Mouse (Mus musculus) lung, postnatal 14 days (tissue): ENCODE data around the gene Ppm1a.

ENCODE experiments used
- DNase-seq: peaks from one replicate; pipeline ENCODE4 v3.0.0; 2021

Ppm1a gene

GRCm38 (mm10) chr12:72757086-72757485 lies at the start of gene Ppm1a:
TSS of gene Ppm1a (plus strand) at chr12:72757455.
- DNase-seq = no peak

GRCm38 (mm10) chr12:72709981-72710380 lies 47.3 kb upstream of the Ppm1a start:
- DNase-seq = no peak

- no peak for DNase-seq
Observed at GRCm38 (mm10) chr12:72714896-72715295, 42.4 kb upstream of the Ppm1a start.

- no peak for DNase-seq
Observed at GRCm38 (mm10) chr12:72715846-72716245, 41.4 kb upstream of the Ppm1a start.

GRCm38 (mm10) chr12:72719046-72719445 lies 38.2 kb upstream of the Ppm1a start:
- DNase-seq = no peak

- DNase-seq = no peak
Observed at GRCm38 (mm10) chr12:72719452-72720087, 37.7 kb upstream of the Ppm1a start.

- no peak for DNase-seq
Observed at GRCm38 (mm10) chr12:72721710-72722109, 35.5 kb upstream of the Ppm1a start.

GRCm38 (mm10) chr12:72723965-72724364 lies 33.3 kb upstream of the Ppm1a start:
- peak; percentile 22 for DNase-seq

GRCm38 (mm10) chr12:72727021-72727420 lies 30.2 kb upstream of the Ppm1a start:
- DNase-seq = no peak

GRCm38 (mm10) chr12:72727611-72728010 lies 29.6 kb upstream of the Ppm1a start:
- DNase-seq = no peak

GRCm38 (mm10) chr12:72734112-72734511 lies 23.1 kb upstream of the Ppm1a start:
- no peak for DNase-seq

GRCm38 (mm10) chr12:72741176-72741575 lies 16.1 kb upstream of the Ppm1a start:
- DNase-seq = peak; percentile 5

GRCm38 (mm10) chr12:72744803-72745360 lies 12.4 kb upstream of the Ppm1a start:
- DNase-seq = no peak

GRCm38 (mm10) chr12:72745486-72745885 lies 11.8 kb upstream of the Ppm1a start:
- DNase-seq = no peak

GRCm38 (mm10) chr12:72748341-72748740 lies 8.9 kb upstream of the Ppm1a start:
- DNase-seq = no peak

GRCm38 (mm10) chr12:72748841-72749240 lies 8.4 kb upstream of the Ppm1a start:
- no peak for DNase-seq

- no peak for DNase-seq
Observed at GRCm38 (mm10) chr12:72749500-72749899, 7.8 kb upstream of the Ppm1a start.

GRCm38 (mm10) chr12:72750016-72750415 lies 7.2 kb upstream of the Ppm1a start:
- DNase-seq = no peak

GRCm38 (mm10) chr12:72750606-72751005 lies 6.6 kb upstream of the Ppm1a start:
- no peak for DNase-seq

GRCm38 (mm10) chr12:72757596-72757995 lies 341 bp downstream of the Ppm1a start:
- no peak for DNase-seq

- DNase-seq = no peak
Observed at GRCm38 (mm10) chr12:72759956-72760355, 2.7 kb downstream of the Ppm1a start.

- DNase-seq = peak; percentile 96
Observed at GRCm38 (mm10) chr12:72760376-72761229, 3.3 kb downstream of the Ppm1a start.

GRCm38 (mm10) chr12:72761230-72761648 lies 4.0 kb downstream of the Ppm1a start:
- DNase-seq = no peak
